Mouse (Mus musculus) bone marrow macrophage, adult 2 months (primary cell): ENCODE data around the gene Krba1. TPM values are rescaled to one million over a fixed set of nuclear protein-coding genes. Genes with fewer than 3 reads are reported as not detected.

Source experiments
- H3K27ac ChIP-seq: 2 replicates; pipeline ENCODE4 v1.5.1; 2012; ENCODE audit warnings: low read depth, low read length; ENCODE audit not compliant: insufficient read depth
- H3K4me1 ChIP-seq: 2 replicates; pipeline ENCODE4 v1.6.1; 2012; ENCODE audit warnings: low read length; ENCODE audit not compliant: control insufficient read depth, insufficient read depth
- H3K4me3 ChIP-seq: 2 replicates; pipeline ENCODE4 v1.5.1; 2012; ENCODE audit warnings: mild to moderate bottlenecking, low read length, moderate library complexity; ENCODE audit not compliant: insufficient read depth
- CTCF ChIP-seq: IDR thresholded peaks from 2 replicates; pipeline ENCODE4 v1.5.1; 2012; ENCODE audit warnings: low read depth, mild to moderate bottlenecking, low read length, moderate library complexity
- POLR2A ChIP-seq: IDR thresholded peaks from 2 replicates; pipeline ENCODE4 v1.6.1; 2012; ENCODE audit warnings: mild to moderate bottlenecking, low read depth, low read length, borderline replicate concordance
- polyA plus RNA-seq: library from polyadenylated mRNA; stranded (reverse); fragments of >200 nt; gene quantifications from 2 replicates; pipeline ENCODE4 v1.2.4, GENCODE M21; 2012; ENCODE audit not compliant: missing spikeins, insufficient read depth, insufficient read length

The Krba1 gene
- polyA plus RNA-seq: 4.3 and 5.1 TPM in 2 replicates

GRCm38 (mm10) chr6:48395105-48396007 is at the start of gene Krba1:
Gene Krba1, plus strand, starts transcription at chr6:48395586.
- no peak within 1 kb of the TSS for H3K27ac ChIP-seq
- TF ChIP-seq POLR2A: no peak
- no peak for TF ChIP-seq CTCF

GRCm38 (mm10) chr6:48358897-48359296 is 36.5 kb upstream of the Krba1 start:
- H3K4me3 ChIP-seq: no peak overlapping the region
- TF ChIP-seq CTCF: no peak
- TF ChIP-seq POLR2A: no peak
- no peak overlapping the region for H3K27ac ChIP-seq
- H3K4me1 ChIP-seq: no peaks in the 10 kb centered on the region

More at GRCm38 (mm10) chr6:48395105-48396007, at the start of gene Krba1:
- peak within 1 kb of the TSS; percentile 91 for H3K4me3 ChIP-seq
- peaks cover 6% of the 10 kb centered on the region; the same call in 1 of the 2 replicates for H3K4me1 ChIP-seq

- H3K27ac ChIP-seq: no peak overlapping the region
- no peak overlapping the region for H3K4me3 ChIP-seq
- H3K4me1 ChIP-seq: peaks cover 5% of the 10 kb centered on the region; the same call in 1 of the 2 replicates
- TF ChIP-seq CTCF (no peak), POLR2A (no peak)
These were observed 28.9 kb upstream of the Krba1 start for GRCm38 (mm10) chr6:48366322-48366996.

GRCm38 (mm10) chr6:48388221-48388620 is 7.2 kb upstream of the Krba1 start:
- H3K27ac ChIP-seq: no peak overlapping the region
- H3K4me1 ChIP-seq: no peaks in the 10 kb centered on the region
- no peak for TF ChIP-seq CTCF
- no peak for TF ChIP-seq POLR2A
- no peak overlapping the region for H3K4me3 ChIP-seq

- TF ChIP-seq POLR2A (no peak), CTCF (no peak)
- H3K4me3 ChIP-seq: no peak overlapping the region
- no peak overlapping the region for H3K27ac ChIP-seq
- H3K4me1 ChIP-seq: peaks cover 6% of the 10 kb centered on the region; the same call in 1 of the 2 replicates
These were observed 1.6 kb upstream of the Krba1 start for GRCm38 (mm10) chr6:48393811-48394210.

GRCm38 (mm10) chr6:48396008-48396595 is 716 bp downstream of the Krba1 start:
- TF ChIP-seq CTCF (no peak), POLR2A (no peak)
- Histone ChIP-seq H3K4me3 (peak overlapping the region; percentile 91), H3K4me1 (peaks cover 6% of the 10 kb centered on the region; the same call in 1 of the 2 replicates), H3K27ac (no peak overlapping the region)

- Histone ChIP-seq H3K27ac (no peak overlapping the region), H3K4me3 (no peak overlapping the region), H3K4me1 (peaks cover 6% of the 10 kb centered on the region; the same call in 1 of the 2 replicates)
- TF ChIP-seq CTCF (no peak), POLR2A (no peak)
These were observed 1.3 kb downstream of the Krba1 start for GRCm38 (mm10) chr6:48396686-48397085.

- no peak overlapping the region for H3K4me3 ChIP-seq
- peaks cover 6% of the 10 kb centered on the region; the same call in 1 of the 2 replicates for H3K4me1 ChIP-seq
- no peak for TF ChIP-seq CTCF
- no peak for TF ChIP-seq POLR2A
- no peak overlapping the region for H3K27ac ChIP-seq
These were observed 1.9 kb downstream of the Krba1 start for GRCm38 (mm10) chr6:48397336-48397735.

- no peak for TF ChIP-seq POLR2A
- TF ChIP-seq CTCF: no peak
- H3K4me1 ChIP-seq: peaks cover 5% of the 10 kb centered on the region; the same call in 1 of the 2 replicates
- H3K27ac ChIP-seq: no peak overlapping the region
- no peak overlapping the region for H3K4me3 ChIP-seq
These were observed 4.5 kb downstream of the Krba1 start for GRCm38 (mm10) chr6:48399906-48400305.

GRCm38 (mm10) chr6:48404071-48404470 is 8.7 kb downstream of the Krba1 start:
- Histone ChIP-seq H3K27ac (no peak overlapping the region), H3K4me1 (peaks cover 2% of the 10 kb centered on the region), H3K4me3 (no peak overlapping the region)
- no peak for TF ChIP-seq POLR2A
- TF ChIP-seq CTCF: no peak
